Mouse (Mus musculus): ENCODE measurements around the gene Rac2. TPM values are rescaled to one million over a fixed set of nuclear protein-coding genes. Genes with fewer than 3 reads are reported as not detected.

Rac2 gene
- polyA plus RNA-seq, 1 experiment = 1,833 TPM

DNA sequence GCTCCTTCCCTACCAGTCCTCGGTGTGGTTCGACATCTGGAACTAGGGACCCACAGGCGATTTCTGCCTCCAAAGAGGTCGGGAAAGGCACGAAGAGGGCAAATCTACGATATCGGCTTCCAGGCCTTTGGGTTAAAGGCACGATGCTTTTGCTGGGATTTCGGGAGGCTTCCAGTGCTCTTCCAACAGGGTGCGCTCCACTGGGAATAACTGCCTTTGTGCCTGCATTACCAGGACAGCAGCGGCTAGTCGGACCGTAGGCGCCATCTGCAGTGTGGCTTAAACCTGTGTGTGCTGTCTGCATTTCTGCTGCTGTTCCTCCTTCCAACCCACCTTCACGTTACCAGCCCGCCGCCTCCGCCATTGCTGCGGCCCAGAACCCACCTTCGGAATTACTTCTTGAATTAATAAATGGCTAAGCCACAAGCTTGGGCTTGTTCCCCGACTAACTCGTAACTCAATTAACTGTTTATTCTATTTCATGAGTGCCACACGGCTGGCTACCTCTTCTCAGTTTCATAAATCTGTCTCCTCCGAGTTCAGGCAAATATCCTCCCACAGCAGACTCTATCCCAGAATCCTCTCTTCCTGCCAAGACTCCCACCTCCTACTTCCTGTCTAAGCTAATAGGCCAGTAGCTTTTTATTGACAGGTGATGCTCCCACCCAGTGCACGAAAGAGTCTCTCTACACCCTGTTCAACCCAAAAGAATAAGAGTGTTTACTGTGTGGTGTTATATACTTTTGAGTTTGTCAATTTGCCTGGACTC, 17.9 kb downstream of the Rac2 start:
- WGBS = 85% methylated on average over 25 of the region's 25 CpGs
- H3K4me1 ChIP-seq (replicated peaks; ENCODE audit: control insufficient read depth, insufficient read depth, low read length) = peaks cover 32% of the 10 kb centered on the region
- H3K27ac ChIP-seq (ENCODE audit: control insufficient read depth, insufficient read depth, low read length) = no peak overlapping the region
- no peak for DNase-seq
- no peak overlapping the region for H3K4me3 ChIP-seq (ENCODE audit: control insufficient read depth, insufficient read depth, low read length)
- H3K36me3 ChIP-seq (ENCODE audit: control insufficient read depth, insufficient read depth, low read length) = no peaks in the 10 kb centered on the region
- no peaks in the 10 kb centered on the region for H3K27me3 ChIP-seq (ENCODE audit: control insufficient read depth, insufficient read depth, low read length)
- no peak for TF ChIP-seq POLR2A (IDR thresholded peaks at IDR 0.05; ENCODE audit: control insufficient read depth, extremely low read depth, insufficient read depth, low read length, poor library complexity)
- TF ChIP-seq CTCF (IDR thresholded peaks at IDR 0.05; ENCODE audit: borderline replicate concordance, control insufficient read depth, extremely low read depth, insufficient read depth, low read length, poor library complexity) = no peak

DNA sequence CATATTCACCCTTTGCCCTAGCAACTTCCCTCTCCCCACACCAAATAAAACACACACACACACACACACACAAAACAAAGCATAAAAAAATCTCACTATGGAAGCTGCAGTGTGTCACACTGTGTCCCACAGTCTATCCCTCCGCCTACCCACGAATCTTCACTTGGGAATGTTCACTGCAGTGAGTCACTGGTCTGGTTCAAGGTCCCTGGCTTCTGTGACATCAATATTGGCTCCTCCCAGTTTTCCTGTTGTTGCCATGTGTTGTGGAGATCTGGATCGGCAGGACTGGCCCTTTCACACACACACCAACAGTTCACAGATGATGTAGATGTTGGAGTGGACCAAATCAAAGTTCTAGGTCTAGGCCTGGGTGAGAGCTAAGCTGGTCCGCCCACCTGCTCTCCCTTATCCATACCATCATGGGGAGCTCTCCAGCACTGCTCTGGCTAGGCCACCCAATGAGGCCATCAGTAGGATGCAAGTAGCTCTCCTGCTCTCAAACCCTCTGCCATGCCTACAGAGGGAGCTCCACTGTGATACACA, 23.3 kb downstream of the Rac2 start:
- no peaks in the 10 kb centered on the region; the same call in 1 of the 2 replicates for H3K27me3 ChIP-seq (ENCODE audit: control insufficient read depth, insufficient read depth, low read length)
- 90% methylated on average over 4 of the region's 4 CpGs for WGBS
- no peak overlapping the region for H3K27ac ChIP-seq (ENCODE audit: control insufficient read depth, insufficient read depth, low read length)
- no peak overlapping the region for H3K4me3 ChIP-seq (ENCODE audit: control insufficient read depth, insufficient read depth, low read length)
- DNase-seq = no peak
- H3K4me1 ChIP-seq (replicated peaks; ENCODE audit: control insufficient read depth, insufficient read depth, low read length) = peaks cover 15% of the 10 kb centered on the region
- TF ChIP-seq POLR2A (IDR thresholded peaks at IDR 0.05; ENCODE audit: control insufficient read depth, extremely low read depth, insufficient read depth, low read length, poor library complexity) (no peak), CTCF (IDR thresholded peaks at IDR 0.05; ENCODE audit: borderline replicate concordance, control insufficient read depth, extremely low read depth, insufficient read depth, low read length, poor library complexity) (no peak)
- H3K36me3 ChIP-seq (ENCODE audit: control insufficient read depth, insufficient read depth, low read length) = no peaks in the 10 kb centered on the region

- no peaks in the 10 kb centered on the region for H3K36me3 ChIP-seq (ENCODE audit: control insufficient read depth, insufficient read depth, low read length)
- 68% methylated on average over 8 of the region's 8 CpGs for WGBS
- TF ChIP-seq POLR2A (IDR thresholded peaks at IDR 0.05; ENCODE audit: control insufficient read depth, extremely low read depth, insufficient read depth, low read length, poor library complexity) (no peak), CTCF (IDR thresholded peaks at IDR 0.05; ENCODE audit: borderline replicate concordance, control insufficient read depth, extremely low read depth, insufficient read depth, low read length, poor library complexity) (no peak)
- H3K4me1 ChIP-seq (replicated peaks; ENCODE audit: control insufficient read depth, insufficient read depth, low read length) = peaks cover 15% of the 10 kb centered on the region
- H3K27ac ChIP-seq (ENCODE audit: control insufficient read depth, insufficient read depth, low read length) = no peak overlapping the region
- no peak overlapping the region for H3K4me3 ChIP-seq (ENCODE audit: control insufficient read depth, insufficient read depth, low read length)
- no peaks in the 10 kb centered on the region; the same call in 1 of the 2 replicates for H3K27me3 ChIP-seq (ENCODE audit: control insufficient read depth, insufficient read depth, low read length)
- DNase-seq = no peak
Observed at GRCm38 (mm10) chr15:78548711-78549110, 23.9 kb downstream of the Rac2 start.

DNA sequence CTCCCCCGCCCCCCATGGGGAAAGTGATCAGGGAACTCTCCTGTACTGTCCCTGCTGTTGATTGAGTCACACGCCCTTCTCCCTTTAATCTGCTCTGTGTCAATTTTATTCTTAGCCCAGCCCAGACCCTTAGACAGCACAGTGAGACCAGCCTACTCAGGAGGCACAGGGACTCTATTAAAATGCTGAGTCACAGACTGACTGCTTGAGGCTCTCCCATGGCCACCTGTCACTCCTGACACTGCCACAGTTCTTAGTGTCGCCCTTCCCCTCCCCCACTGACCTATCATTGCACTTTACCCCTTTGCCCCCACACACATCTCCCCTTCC, 24.3 kb downstream of the Rac2 start:
- Histone ChIP-seq H3K27ac (ENCODE audit: control insufficient read depth, insufficient read depth, low read length) (no peak overlapping the region), H3K4me3 (ENCODE audit: control insufficient read depth, insufficient read depth, low read length) (no peak overlapping the region), H3K27me3 (ENCODE audit: control insufficient read depth, insufficient read depth, low read length) (no peaks in the 10 kb centered on the region; the same call in 1 of the 2 replicates), H3K36me3 (ENCODE audit: control insufficient read depth, insufficient read depth, low read length) (no peaks in the 10 kb centered on the region), H3K4me1 (replicated peaks; ENCODE audit: control insufficient read depth, insufficient read depth, low read length) (peaks cover 15% of the 10 kb centered on the region)
- DNase-seq = no peak
- WGBS = 56% methylated on average over 3 of the region's 3 CpGs
- TF ChIP-seq POLR2A (IDR thresholded peaks at IDR 0.05; ENCODE audit: control insufficient read depth, extremely low read depth, insufficient read depth, low read length, poor library complexity) = no peak
- TF ChIP-seq CTCF (IDR thresholded peaks at IDR 0.05; ENCODE audit: borderline replicate concordance, control insufficient read depth, extremely low read depth, insufficient read depth, low read length, poor library complexity) = no peak

- WGBS = 50% methylated on average over 5 of the region's 5 CpGs
- H3K27ac ChIP-seq (ENCODE audit: control insufficient read depth, insufficient read depth, low read length) = no peak overlapping the region
- TF ChIP-seq POLR2A (IDR thresholded peaks at IDR 0.05; ENCODE audit: control insufficient read depth, extremely low read depth, insufficient read depth, low read length, poor library complexity) (no peak), CTCF (IDR thresholded peaks at IDR 0.05; ENCODE audit: borderline replicate concordance, control insufficient read depth, extremely low read depth, insufficient read depth, low read length, poor library complexity) (0 out of 2 replicates have a peak, but pooled peaks have one; percentile 11)
- no peaks in the 10 kb centered on the region for H3K36me3 ChIP-seq (ENCODE audit: control insufficient read depth, insufficient read depth, low read length)
- no peak overlapping the region for H3K4me3 ChIP-seq (ENCODE audit: control insufficient read depth, insufficient read depth, low read length)
- no peaks in the 10 kb centered on the region; the same call in 1 of the 2 replicates for H3K27me3 ChIP-seq (ENCODE audit: control insufficient read depth, insufficient read depth, low read length)
- peak; percentile 57 for DNase-seq
- H3K4me1 ChIP-seq (replicated peaks; ENCODE audit: control insufficient read depth, insufficient read depth, low read length) = peaks cover 15% of the 10 kb centered on the region
Observed at GRCm38 (mm10) chr15:78547415-78548335, 24.9 kb downstream of the Rac2 start.

DNA sequence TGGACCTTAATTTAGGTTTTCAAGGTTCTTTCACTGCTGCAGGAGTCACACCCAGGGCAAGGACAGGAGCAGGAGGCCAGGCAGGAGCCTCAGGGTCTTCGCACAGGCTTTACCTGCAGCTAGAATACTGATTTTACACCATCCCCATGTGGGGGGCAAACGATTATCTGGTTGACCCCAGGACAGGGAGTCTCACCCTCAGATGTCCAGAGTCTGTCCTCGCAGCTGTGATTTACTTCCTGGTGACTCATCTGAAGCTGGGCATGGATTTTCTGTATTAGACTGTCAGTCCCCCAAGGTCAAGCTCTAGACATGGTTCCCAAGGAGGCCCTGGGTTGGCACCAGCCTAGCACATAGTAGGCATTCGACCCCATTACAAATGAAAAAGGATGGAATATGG, 26.5 kb downstream of the Rac2 start:
- H3K4me3 ChIP-seq (ENCODE audit: control insufficient read depth, insufficient read depth, low read length) = no peak overlapping the region
- H3K36me3 ChIP-seq (ENCODE audit: control insufficient read depth, insufficient read depth, low read length) = no peaks in the 10 kb centered on the region
- no peak overlapping the region for H3K27ac ChIP-seq (ENCODE audit: control insufficient read depth, insufficient read depth, low read length)
- H3K4me1 ChIP-seq (replicated peaks; ENCODE audit: control insufficient read depth, insufficient read depth, low read length) = peaks cover 15% of the 10 kb centered on the region
- WGBS = 77% methylated on average over 4 of the region's 4 CpGs
- TF ChIP-seq CTCF (IDR thresholded peaks at IDR 0.05; ENCODE audit: borderline replicate concordance, control insufficient read depth, extremely low read depth, insufficient read depth, low read length, poor library complexity) (no peak), POLR2A (IDR thresholded peaks at IDR 0.05; ENCODE audit: control insufficient read depth, extremely low read depth, insufficient read depth, low read length, poor library complexity) (no peak)
- H3K27me3 ChIP-seq (ENCODE audit: control insufficient read depth, insufficient read depth, low read length) = no peaks in the 10 kb centered on the region; the same call in 1 of the 2 replicates
- DNase-seq = no peak

All from thymus, adult 2 months (tissue).